Mouse (Mus musculus) spleen, postnatal 10 days (tissue): ENCODE data around the gene Lyz2.
A peak's percentile ranks its signal among the peaks of the same experiment; 100 is the strongest.
"Not testable (repeated sequence)": the region's sequence is repeated elsewhere in the genome, so short reads cannot be mapped to it uniquely, and the experiment has no call there.

Source experiments
- DNase-seq, 2 experiments: peaks; one replicate each; pipeline ENCODE4 v3.0.0; 2021 to 2022; ENCODE audit warnings: low spot score in 2 of 2

Lyz2 gene

GRCm38 (mm10) chr10:117282049-117282448 is at the start of gene Lyz2:
Lyz2 (minus strand) TSS chr10:117282321.
- peak in 1 of 2 experiments; percentile 20 for DNase-seq

GRCm38 (mm10) chr10:117330521-117330920 is 48.4 kb upstream of the Lyz2 start:
- peak in 1 of 2 experiments; percentile 58 for DNase-seq

GRCm38 (mm10) chr10:117323782-117324181 is 41.7 kb upstream of the Lyz2 start:
- DNase-seq: peak in 1 of 2 experiments; percentile 42

- DNase-seq: no peak
These were observed 40.5 kb upstream of the Lyz2 start for GRCm38 (mm10) chr10:117322630-117323029.

- DNase-seq: no peak
These were observed 38.5 kb upstream of the Lyz2 start for GRCm38 (mm10) chr10:117320571-117320981.

- no peak for DNase-seq
These were observed 34.3 kb upstream of the Lyz2 start for GRCm38 (mm10) chr10:117316391-117316790.

- DNase-seq: no peak
These were observed 31.0 kb upstream of the Lyz2 start for GRCm38 (mm10) chr10:117313133-117313532.

- DNase-seq: no peak
These were observed 30.0 kb upstream of the Lyz2 start for GRCm38 (mm10) chr10:117312168-117312567.

GRCm38 (mm10) chr10:117304371-117304770 is 22.2 kb upstream of the Lyz2 start:
- no peak for DNase-seq

GRCm38 (mm10) chr10:117301688-117302087 is 19.6 kb upstream of the Lyz2 start:
- no peak for DNase-seq

- no peak for DNase-seq
These were observed 17.9 kb upstream of the Lyz2 start for GRCm38 (mm10) chr10:117299901-117300520.

GRCm38 (mm10) chr10:117299106-117299505 is 17.0 kb upstream of the Lyz2 start:
- no peak for DNase-seq

- no peak for DNase-seq
These were observed 16.2 kb upstream of the Lyz2 start for GRCm38 (mm10) chr10:117298336-117298735.

GRCm38 (mm10) chr10:117292671-117293070 is 10.6 kb upstream of the Lyz2 start, which contains the start of gene Lyz1:
Lyz1 (minus strand) TSS chr10:117292868.
- no peak for DNase-seq

- not testable (repeated sequence) for DNase-seq
These were observed 8.8 kb upstream of the Lyz2 start for GRCm38 (mm10) chr10:117290936-117291335.

- no peak for DNase-seq
These were observed 8.1 kb upstream of the Lyz2 start for GRCm38 (mm10) chr10:117290046-117290870.

- not testable (repeated sequence) for DNase-seq
These were observed 6.9 kb upstream of the Lyz2 start for GRCm38 (mm10) chr10:117289034-117289505.

- no peak for DNase-seq
These were observed 6.3 kb upstream of the Lyz2 start for GRCm38 (mm10) chr10:117288197-117289033.

GRCm38 (mm10) chr10:117287226-117287850 is 5.2 kb upstream of the Lyz2 start:
- no peak for DNase-seq

- DNase-seq: no peak
These were observed 4.3 kb upstream of the Lyz2 start for GRCm38 (mm10) chr10:117286366-117286970.

GRCm38 (mm10) chr10:117285584-117285983 is 3.5 kb upstream of the Lyz2 start:
- DNase-seq: not testable (repeated sequence)
